Mouse (Mus musculus) liver, adult 2 months (tissue): Measurements from ENCODE around the gene Ppp1r9a.

Experiments used
- CTCF ChIP-seq: fragments of 200-500 bp; IDR thresholded peaks from 2 replicates; pipeline ENCODE4 v1.5.1; 2011; ENCODE audit warnings: low read depth, low read length, control low read depth
- POLR2A ChIP-seq: fragments of 200-500 bp; IDR thresholded peaks from 2 replicates; pipeline ENCODE4 v1.6.1; 2011; ENCODE audit warnings: low read length, control low read depth; ENCODE audit not compliant: insufficient read depth; ENCODE audit errors: extremely low read depth

- TF ChIP-seq CTCF (no peak), POLR2A (no peak)
These were observed 13.2 kb upstream of the Ppp1r9a start for GRCm38 (mm10) chr6:4889544-4889943.
